ENCODE assay signal across 9 mouse cellular contexts in the genomic region with DNA sequence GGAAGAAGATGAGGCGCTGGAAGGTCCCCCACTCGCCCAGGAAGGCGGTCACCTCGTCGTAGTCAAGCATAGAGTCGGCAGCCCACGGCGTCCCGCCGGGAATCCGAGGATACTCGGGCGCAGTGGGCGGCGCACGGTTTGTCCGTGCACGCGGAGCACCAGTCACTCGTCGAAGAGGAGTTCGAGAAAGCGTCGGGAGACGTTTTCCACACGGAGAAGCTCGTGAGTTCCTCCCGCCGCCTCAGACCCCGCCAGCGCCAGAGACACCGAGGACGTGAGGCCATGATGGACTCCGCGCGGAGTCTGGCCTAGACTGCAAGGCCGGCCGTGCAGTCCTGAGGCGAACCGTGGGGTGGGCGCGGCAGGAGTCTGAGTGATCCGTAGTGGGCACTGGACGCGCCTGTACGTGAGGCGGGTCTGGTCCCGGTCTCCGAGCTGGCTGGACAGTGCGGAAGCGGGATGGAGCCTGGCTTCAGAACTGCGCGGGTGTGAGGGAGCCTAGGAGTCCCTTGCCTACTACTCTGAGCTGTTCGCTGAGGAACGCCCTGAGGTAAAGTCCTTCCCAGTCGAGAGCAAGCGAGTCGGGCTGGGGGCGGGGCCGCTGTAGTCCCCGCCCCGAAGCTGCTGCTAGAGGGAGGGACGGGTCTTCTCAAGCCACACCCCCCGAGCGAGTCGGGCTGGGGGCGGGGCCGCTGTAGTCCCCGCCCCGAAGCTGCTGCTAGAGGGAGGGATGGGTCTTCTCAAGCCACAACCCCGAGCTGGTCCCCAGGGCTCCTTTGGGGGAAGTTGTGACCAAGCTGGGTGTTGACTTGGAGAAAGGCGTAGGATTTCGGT. TPM values are rescaled to one million over a fixed set of nuclear protein-coding genes. Genes with fewer than 3 reads are reported as not detected.
DNase-seq lines count a peak whose midpoint lies in the region; ATAC-seq and TF ChIP-seq lines count a peak whose summit lies in the region.
"Had no signal": no experiment of that assay in that cellular context is flagged by ENCODE, and none has a peak within 500 bp of the region (broad histone marks: within the 10 kb centered on the region; RNA-seq: fewer than 3 reads in every experiment).

Gene Slc22a21, minus strand, starts transcription at position 545 of the 834 bp plus-strand sequence.

- WGBS in embryonic facial prominence, embryonic 15.5 days = under 1% methylated on average over 73 of the region's 73 CpGs
- 3% methylated on average over 73 of the region's 73 CpGs for WGBS in liver, adult 2 months

- no peaks in the 10 kb centered on the region for H3K79me2 ChIP-seq in liver, adult 2 months (ENCODE audit: control insufficient read depth, insufficient read depth, low read length)

- H3K36me3 ChIP-seq in embryonic facial prominence, embryonic 15.5 days = no peaks in the 10 kb centered on the region
- no peaks in the 10 kb centered on the region for H3K36me3 ChIP-seq in liver, adult 2 months (ENCODE audit: control insufficient read depth, insufficient read depth, low read length)

- peak; percentile 93 for ATAC-seq in embryonic facial prominence, embryonic 15.5 days (ENCODE audit: insufficient number of reproducible peaks, low FRiP score, low TSS enrichment, low read depth)
- ATAC-seq in monocyte, adult 5-6 weeks (replicated peaks; ENCODE audit: insufficient number of reproducible peaks, low FRiP score, low TSS enrichment, poor library complexity, severe bottlenecking) = peak; percentile 92

- no peak within 1 kb of the TSS; the same call in 1 of the 2 replicates for H3K27ac ChIP-seq in bone marrow macrophage, adult 2 months (ENCODE audit: insufficient read depth, low read depth, low read length)
- no peak within 1 kb of the TSS for H3K27ac ChIP-seq in embryonic facial prominence, embryonic 15.5 days (replicated peaks)
- H3K27ac ChIP-seq in liver, adult 2 months (replicated peaks; ENCODE audit: insufficient read depth, low read depth, low read length) = no peak within 1 kb of the TSS

- H3K9ac ChIP-seq in embryonic facial prominence, embryonic 15.5 days = peak within 1 kb of the TSS; percentile 54
- peak within 1 kb of the TSS; percentile 46 for H3K9ac ChIP-seq in liver, adult 2 months (ENCODE audit: low read depth, low read length)

- no peaks in the 10 kb centered on the region for H3K4me1 ChIP-seq in bone marrow macrophage, adult 2 months (ENCODE audit: control insufficient read depth, insufficient read depth, low read length)
- peaks cover 8% of the 10 kb centered on the region for H3K4me1 ChIP-seq in embryonic facial prominence, embryonic 15.5 days
- H3K4me1 ChIP-seq in liver, adult 2 months (ENCODE audit: control insufficient read depth, insufficient read depth, low read length) = peaks cover 7% of the 10 kb centered on the region; the same call in 1 of the 2 replicates

- peak within 1 kb of the TSS; percentile 76 for H3K4me3 ChIP-seq in bone marrow macrophage, adult 2 months (ENCODE audit: insufficient read depth, low read length)
- H3K4me3 ChIP-seq in embryonic facial prominence, embryonic 15.5 days (replicated peaks) = peak within 1 kb of the TSS; percentile 64
- H3K4me3 ChIP-seq in liver, adult 2 months (ENCODE audit: insufficient read depth, low read depth, low read length) = peak within 1 kb of the TSS; percentile 57

- H3K4me2 ChIP-seq in embryonic facial prominence, embryonic 15.5 days (replicated peaks) = peak within 1 kb of the TSS; percentile 94

- H3K9me3 ChIP-seq in embryonic facial prominence, embryonic 15.5 days (replicated peaks) = no peaks in the 10 kb centered on the region

- no peak for TF ChIP-seq POLR2A in bone marrow macrophage, adult 2 months (IDR thresholded peaks at IDR 0.05; ENCODE audit: borderline replicate concordance, low read depth, low read length)
- peak; percentile 49; the same call in 1 of the 2 replicates for TF ChIP-seq POLR2A in liver, adult 2 months (IDR thresholded peaks at IDR 0.05; ENCODE audit: extremely low read depth, insufficient read depth, low read length)

- no peaks in the 10 kb centered on the region for H3K27me3 ChIP-seq in embryonic facial prominence, embryonic 15.5 days
- H3K27me3 ChIP-seq in liver, adult 2 months (ENCODE audit: control insufficient read depth, insufficient read depth, low read length) = no peaks in the 10 kb centered on the region

- peak; percentile 73 for DNase-seq in 3T3-L1 (ENCODE audit: low read depth, low spot score)
- DNase-seq in heart, adult 9 months (ENCODE audit: low spot score in 2 of 2) = peak; percentile 63 to 73
- DNase-seq in kidney, adult 9 months = peak; percentile 89
- peak; percentile 72 for DNase-seq in liver, adult 2 months (ENCODE audit: extremely low read depth, low read depth, low spot score)
- peak; percentile 66 to 74 for DNase-seq in spleen, postnatal 36 days (ENCODE audit: low spot score in 2 of 2)

- no peak for TF ChIP-seq CTCF in bone marrow macrophage, adult 2 months (IDR thresholded peaks at IDR 0.05; ENCODE audit: low read depth, low read length)
- no peak for TF ChIP-seq CTCF in liver, adult 2 months (IDR thresholded peaks at IDR 0.05; ENCODE audit: low read depth, low read length)

RNA-seq across cellular contexts. Expression of gene Slc22a21, which starts in this region (rescaled TPM):
- polyA plus RNA-seq in bone marrow macrophage, adult 2 months (2012; ENCODE audit: insufficient read depth, insufficient read length, missing spikeins) = 9.0 and 10.3 TPM in 2 replicates
- 5.0 TPM in 2 replicates for polyA plus RNA-seq in embryonic facial prominence, embryonic 15.5 days (2015; fragmentation: Nextera tagmentation; extraction: Ambion mirVana)
- 0.55 and 0.87 TPM in 2 replicates for total RNA-seq in liver, adult 2 months (2014; rRNA removed)
- polyA plus RNA-seq in liver, adult 2 months (2012; rRNA removed) = 0.34 and 0.35 TPM in 2 replicates
- 1.5 to 3.7 TPM (median 3.6 TPM) in 3 replicates for total RNA-seq in monocyte, adult 5-6 weeks (2017)
- total RNA-seq: CH12.LX had no signal

Comparison
In these comparisons a context has a peak if more than half of its experiments do, and no peak if none do; other contexts are left out.
1. Peak in DNase-seq, H3K4me3 ChIP-seq and H3K9ac ChIP-seq in liver, adult 2 months; RNA of the gene not detected or under 1 TPM.